Mouse (Mus musculus) stomach, postnatal 0 days (tissue): ENCODE measurements around the gene Itgb3bp.

Experiments
- CTCF ChIP-seq: IDR thresholded peaks from 2 replicates; pipeline ENCODE4 v1.5.1; 2016; ENCODE audit warnings: antibody characterized with exemption, low read depth, mild to moderate bottlenecking, moderate library complexity
- EP300 ChIP-seq: optimal IDR thresholded peaks from 2 replicates; pipeline ENCODE3; 2016; ENCODE audit warnings: antibody characterized with exemption

DNA sequence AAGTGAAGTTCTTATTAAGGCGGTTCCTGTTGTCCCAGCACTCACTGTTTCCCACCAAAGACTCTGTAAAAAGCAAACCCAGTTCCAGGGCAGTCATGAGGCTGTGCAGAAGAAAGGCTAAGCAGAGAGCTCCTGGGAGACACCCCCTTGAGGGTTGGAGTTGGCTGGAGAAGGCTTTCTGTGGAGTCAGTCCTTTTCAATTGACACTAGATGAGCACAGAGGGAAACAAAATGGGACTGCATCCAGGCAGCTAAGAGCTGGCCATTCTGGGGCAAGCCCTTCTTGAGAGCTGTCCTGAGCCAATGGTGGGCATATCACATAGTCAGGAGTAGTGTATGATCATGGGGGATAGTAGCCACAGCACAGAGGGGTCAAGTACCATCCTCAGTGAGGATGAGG, 44.3 kb upstream of the Itgb3bp start:
- TF ChIP-seq CTCF = no peak
- no peak for TF ChIP-seq EP300
